Mouse (Mus musculus): ENCODE measurements at regions not wholly inside any gene's neighbourhood (a gene's known extent, or its start where the extent isn't known, plus 50 kb on each side); places are given as distances from the start of the nearest gene placed in this dataset.
A peak's percentile ranks its signal among the peaks of the same experiment; 100 is the strongest.

- DNase-seq (ENCODE audit: low spot score in 2 of 2), result no peak
These were observed 517.6 kb downstream of the Tshz3 start for GRCm38 (mm10) chr7:37215498-37215897.

- no peak for DNase-seq (ENCODE audit: low spot score in 2 of 2)
These were observed 522.6 kb downstream of the Tshz3 start for GRCm38 (mm10) chr7:37220476-37220875.

GRCm38 (mm10) chr7:37226423-37226822 is 528.5 kb downstream of the Tshz3 start:
- DNase-seq (ENCODE audit: low spot score in 2 of 2), result no peak

- no peak for DNase-seq (ENCODE audit: low spot score in 2 of 2)
These were observed 532.9 kb downstream of the Tshz3 start for GRCm38 (mm10) chr7:37230641-37231347.

GRCm38 (mm10) chr7:37240832-37241231 is 532.6 kb downstream of the Zfp536 start:
- no peak for DNase-seq (ENCODE audit: low spot score in 2 of 2)

GRCm38 (mm10) chr7:37241781-37242180 is 531.7 kb downstream of the Zfp536 start:
- DNase-seq (ENCODE audit: low spot score in 2 of 2), result no peak

GRCm38 (mm10) chr7:37242476-37242875 is 531.0 kb downstream of the Zfp536 start:
- DNase-seq (ENCODE audit: low spot score in 2 of 2), result no peak

- no peak for DNase-seq (ENCODE audit: low spot score in 2 of 2)
These were observed 527.3 kb downstream of the Zfp536 start for GRCm38 (mm10) chr7:37246156-37246555.

GRCm38 (mm10) chr7:37254431-37254830 is 519.0 kb downstream of the Zfp536 start:
- DNase-seq (ENCODE audit: low spot score in 2 of 2), result peak in 1 of 2 experiments; percentile 35

GRCm38 (mm10) chr7:37255840-37256239 is 517.6 kb downstream of the Zfp536 start:
- DNase-seq (ENCODE audit: low spot score in 2 of 2), result no peak

GRCm38 (mm10) chr7:37259293-37259692 is 514.1 kb downstream of the Zfp536 start:
- DNase-seq (ENCODE audit: low spot score in 2 of 2), result no peak

GRCm38 (mm10) chr7:37262846-37263245 is 510.6 kb downstream of the Zfp536 start:
- no peak for DNase-seq (ENCODE audit: low spot score in 2 of 2)

- no peak for DNase-seq (ENCODE audit: low spot score in 2 of 2)
These were observed 506.0 kb downstream of the Zfp536 start for GRCm38 (mm10) chr7:37267404-37267803.

GRCm38 (mm10) chr7:37270841-37271240 is 502.6 kb downstream of the Zfp536 start:
- DNase-seq (ENCODE audit: low spot score in 2 of 2), result no peak

- peak in 1 of 2 experiments; percentile 57 for DNase-seq (ENCODE audit: low spot score in 2 of 2)
These were observed 483.4 kb downstream of the Zfp536 start for GRCm38 (mm10) chr7:37290018-37290417.

- peak in 1 of 2 experiments; percentile 16 for DNase-seq (ENCODE audit: low spot score in 2 of 2)
These were observed 482.9 kb downstream of the Zfp536 start for GRCm38 (mm10) chr7:37290493-37291045.

- peak; percentile 29 to 75 for DNase-seq (ENCODE audit: low spot score in 2 of 2)
These were observed 481.7 kb downstream of the Zfp536 start for GRCm38 (mm10) chr7:37291726-37292125.

- DNase-seq (ENCODE audit: low spot score in 2 of 2), result no peak
These were observed 480.9 kb downstream of the Zfp536 start for GRCm38 (mm10) chr7:37292554-37292953.

GRCm38 (mm10) chr7:37298888-37299287 is 474.6 kb downstream of the Zfp536 start:
- DNase-seq (ENCODE audit: low spot score in 2 of 2), result no peak

GRCm38 (mm10) chr7:37305463-37305862 is 468.0 kb downstream of the Zfp536 start:
- no peak for DNase-seq (ENCODE audit: low spot score in 2 of 2)

GRCm38 (mm10) chr7:37307191-37307590 is 466.2 kb downstream of the Zfp536 start:
- no peak for DNase-seq (ENCODE audit: low spot score in 2 of 2)

GRCm38 (mm10) chr7:37324653-37325052 is 448.8 kb downstream of the Zfp536 start:
- DNase-seq (ENCODE audit: low spot score in 2 of 2), result no peak

GRCm38 (mm10) chr7:37333451-37333850 is 440.0 kb downstream of the Zfp536 start:
- DNase-seq (ENCODE audit: low spot score in 2 of 2), result no peak

Data from gastrocnemius, postnatal 4 days (tissue).